Mouse (Mus musculus) lung, postnatal 0 days (tissue): Measurements from ENCODE around the gene Sec22b. TPM values are rescaled to one million over a fixed set of nuclear protein-coding genes. Genes with fewer than 3 reads are reported as not detected.

Experiments used
- ATAC-seq: fragments of 200-750 bp; cut with Nextera tagmentation; 2 replicates; pipeline ENCODE4 v1.8.0; 2017; ENCODE audit warnings: moderate library complexity
- DNase-seq: peaks from one replicate; pipeline ENCODE4 v3.0.0-alpha.2; 2016; ENCODE audit warnings: low spot score
- H3K27ac ChIP-seq: fragments of 300-500 bp; sonication (generic); 2 replicates; pipeline ENCODE4 v1.5.1; 2014; ENCODE audit warnings: antibody characterized with exemption, mild to moderate bottlenecking, low read length, mixed read lengths
- H3K27me3 ChIP-seq: fragments of 300-500 bp; sonication (generic); replicated peaks from 2 replicates; pipeline ENCODE4 v1.6.1; 2014; ENCODE audit warnings: low read length, mixed read lengths; ENCODE audit not compliant: insufficient read depth
- H3K36me3 ChIP-seq: fragments of 300-500 bp; sonication (generic); 2 replicates; pipeline ENCODE4 v1.6.1; 2014; ENCODE audit warnings: low read length, mixed read lengths; ENCODE audit not compliant: insufficient read depth
- H3K4me1 ChIP-seq: fragments of 300-500 bp; sonication (generic); 2 replicates; pipeline ENCODE4 v1.6.1; 2014; ENCODE audit warnings: antibody characterized with exemption, low read depth, low read length, mixed read lengths; ENCODE audit not compliant: insufficient read depth
- H3K4me2 ChIP-seq: fragments of 300-500 bp; sonication (generic); replicated peaks from 2 replicates; pipeline ENCODE4 v1.6.1; 2014; ENCODE audit warnings: low read depth, mild to moderate bottlenecking, low read length, moderate library complexity, mixed read lengths
- H3K4me3 ChIP-seq: fragments of 300-500 bp; sonication (generic); 2 replicates; pipeline ENCODE4 v1.5.1; 2014; ENCODE audit warnings: low read depth, low read length
- H3K9ac ChIP-seq: fragments of 300-500 bp; sonication (generic); replicated peaks from 2 replicates; pipeline ENCODE4 v1.6.1; 2014; ENCODE audit warnings: low read depth, mild to moderate bottlenecking
- H3K9me3 ChIP-seq: fragments of 300-500 bp; sonication (generic); 2 replicates; pipeline ENCODE4 v1.6.1; 2016; ENCODE audit warnings: low read length, mixed read lengths
- CTCF ChIP-seq: IDR thresholded peaks from 2 replicates; pipeline ENCODE4 v1.5.1; 2016; ENCODE audit warnings: antibody characterized with exemption, mild to moderate bottlenecking
- EP300 ChIP-seq: IDR thresholded peaks from 2 replicates; pipeline ENCODE4 v1.6.1; 2016; ENCODE audit warnings: antibody characterized with exemption, mild to moderate bottlenecking, control low read depth
- WGBS: fragments of 180-500 bp; shearing (Covaris S2); extraction: QIAGEN DNeasy Blood & Tissue Kit; methylation state at CpG from one replicate; pipeline ENCODE4 v1.1.7; 2014; 5-methylcytosine and 5-hydroxymethylcytosine counted together
- polyA plus RNA-seq: library from polyadenylated mRNA; unstranded; fragments of >200 nt; fragmentation: Nextera tagmentation; extraction: Ambion mirVana; gene quantifications from 2 replicates; pipeline ENCODE4 v1.2.1, GENCODE M21; 2015

Gene Sec22b
- polyA plus RNA-seq, 1 experiment from 2014 or later: 88.7 TPM

DNA sequence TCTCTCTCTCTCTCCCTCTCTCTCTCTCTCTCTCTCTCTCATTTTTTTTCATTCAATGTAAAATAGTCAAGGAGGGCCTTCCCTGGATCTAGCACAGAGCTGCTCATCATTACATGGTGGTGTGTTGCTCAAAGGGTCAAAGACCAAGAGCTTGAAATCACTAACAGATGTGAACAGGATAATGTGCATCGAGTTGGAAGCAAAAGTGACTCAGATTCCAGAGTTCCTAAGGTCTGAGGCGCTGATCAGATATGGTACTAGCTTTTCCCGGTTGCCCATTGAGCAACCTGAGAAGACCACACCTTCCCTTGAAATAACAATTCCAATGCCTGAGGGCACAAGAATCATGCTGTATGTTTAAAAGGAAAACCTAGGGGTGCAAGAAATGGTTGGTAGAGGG, 2.6 kb upstream of the Sec22b start:
- TF ChIP-seq CTCF (no peak), EP300 (no peak)
- Histone ChIP-seq H3K4me3 (no peak overlapping the region), H3K9me3 (no peaks in the 10 kb centered on the region), H3K36me3 (no peaks in the 10 kb centered on the region), H3K27ac (no peak overlapping the region), H3K27me3 (no peaks in the 10 kb centered on the region), H3K4me2 (no peak overlapping the region), H3K9ac (no peak overlapping the region), H3K4me1 (peaks cover 3% of the 10 kb centered on the region; the same call in 1 of the 2 replicates)
- ATAC-seq (no peak), DNase-seq (no peak)
- WGBS: 65% methylated on average over 3 of the region's 3 CpGs

- H3K9me3 ChIP-seq: no peaks in the 10 kb centered on the region
- H3K36me3 ChIP-seq: no peaks in the 10 kb centered on the region
- no peak for ATAC-seq
- H3K27ac ChIP-seq: peak overlapping the region; percentile 68
- peak overlapping the region; percentile 90 for H3K9ac ChIP-seq
- TF ChIP-seq CTCF: no peak
- no peak for TF ChIP-seq EP300
- 4% methylated on average over 5 of the region's 5 CpGs for WGBS
- DNase-seq: peak; percentile 32
- H3K4me3 ChIP-seq: peak overlapping the region; percentile 92
- H3K4me2 ChIP-seq: peak overlapping the region; percentile 66
- peaks cover 3% of the 10 kb centered on the region; the same call in 1 of the 2 replicates for H3K4me1 ChIP-seq
- no peaks in the 10 kb centered on the region for H3K27me3 ChIP-seq
Observed at GRCm38 (mm10) chr3:97901586-97901985, 596 bp downstream of the Sec22b start.

- WGBS: 89% methylated on average over 2 of the region's 2 CpGs
- no peak overlapping the region for H3K27ac ChIP-seq
- H3K4me2 ChIP-seq: no peak overlapping the region
- no peak overlapping the region for H3K9ac ChIP-seq
- no peak for TF ChIP-seq EP300
- no peak for TF ChIP-seq CTCF
- H3K9me3 ChIP-seq: no peaks in the 10 kb centered on the region
- no peak for ATAC-seq
- H3K36me3 ChIP-seq: peaks cover 11% of the 10 kb centered on the region; the same call in 1 of the 2 replicates
- no peaks in the 10 kb centered on the region for H3K27me3 ChIP-seq
- DNase-seq: no peak
- H3K4me1 ChIP-seq: no peaks in the 10 kb centered on the region
- no peak overlapping the region for H3K4me3 ChIP-seq
Observed at GRCm38 (mm10) chr3:97909737-97910136, 8.7 kb downstream of the Sec22b start.

- 78% methylated on average over 7 of the region's 7 CpGs for WGBS
- H3K36me3 ChIP-seq: peaks cover 13% of the 10 kb centered on the region; the same call in 1 of the 2 replicates
Observed at GRCm38 (mm10) chr3:97911093-97911492, 10.1 kb downstream of the Sec22b start.

GRCm38 (mm10) chr3:97915081-97915480, 14.1 kb downstream of the Sec22b start:
- Histone ChIP-seq H3K4me2 (no peak overlapping the region), H3K4me3 (no peak overlapping the region), H3K36me3 (peaks cover 10% of the 10 kb centered on the region; the same call in 1 of the 2 replicates), H3K27ac (no peak overlapping the region), H3K9me3 (no peaks in the 10 kb centered on the region), H3K4me1 (no peaks in the 10 kb centered on the region), H3K27me3 (no peaks in the 10 kb centered on the region), H3K9ac (no peak overlapping the region)
- 66% methylated on average over 4 of the region's 4 CpGs for WGBS
- TF ChIP-seq EP300 (no peak), CTCF (peak; percentile 60)
- ATAC-seq: no peak
- DNase-seq: peak; percentile 48

More at GRCm38 (mm10) chr3:97911093-97911492, 10.1 kb downstream of the Sec22b start:
- H3K4me1 ChIP-seq: no peaks in the 10 kb centered on the region
- H3K9ac ChIP-seq: no peak overlapping the region
- no peak overlapping the region for H3K27ac ChIP-seq
- DNase-seq (no peak), ATAC-seq (no peak)
- no peak overlapping the region for H3K4me3 ChIP-seq
- no peaks in the 10 kb centered on the region for H3K27me3 ChIP-seq
- TF ChIP-seq EP300 (no peak), CTCF (no peak)
- H3K4me2 ChIP-seq: no peak overlapping the region
- no peaks in the 10 kb centered on the region for H3K9me3 ChIP-seq

GRCm38 (mm10) chr3:97918885-97919550, 18.0 kb downstream of the Sec22b start:
- H3K36me3 ChIP-seq: peaks cover 18% of the 10 kb centered on the region
- DNase-seq (peak; percentile 84), ATAC-seq (peak; percentile 74)
- WGBS: 70% methylated on average over 10 of the region's 10 CpGs
- no peak overlapping the region for H3K4me2 ChIP-seq
- no peak overlapping the region for H3K4me3 ChIP-seq
- no peaks in the 10 kb centered on the region for H3K4me1 ChIP-seq
- no peaks in the 10 kb centered on the region for H3K27me3 ChIP-seq
- H3K27ac ChIP-seq: no peak overlapping the region
- TF ChIP-seq EP300 (peak; percentile 36; the same call in 1 of the 2 replicates), CTCF (no peak)
- H3K9ac ChIP-seq: no peak overlapping the region
- no peaks in the 10 kb centered on the region for H3K9me3 ChIP-seq
